In the genomic region with DNA sequence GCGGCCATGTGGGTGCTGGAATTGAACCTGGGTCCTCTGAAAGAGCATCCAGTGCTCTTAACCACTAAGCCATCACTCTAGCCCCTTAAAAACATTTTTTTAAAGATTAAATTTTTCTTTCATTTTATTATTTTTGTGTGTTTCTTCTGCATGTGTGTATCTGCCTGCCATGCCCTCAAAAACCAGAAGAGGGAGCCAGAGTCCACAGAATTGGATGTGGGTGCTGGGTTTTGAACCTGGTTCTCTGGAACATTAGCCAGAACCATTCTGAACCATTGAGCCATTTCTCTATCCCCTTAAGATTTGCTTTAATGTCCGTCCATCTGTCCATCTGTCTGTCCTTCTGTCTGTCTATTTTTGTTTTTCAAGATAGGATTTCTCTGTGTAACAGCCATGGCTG, we compare ENCODE assay signal across 9 mouse cellular contexts. TPM values are rescaled to one million over a fixed set of nuclear protein-coding genes. Genes with fewer than 3 reads are reported as not detected.
DNase-seq lines count a peak whose midpoint lies in the region; ATAC-seq and TF ChIP-seq lines count a peak whose summit lies in the region.
"Had no signal": no experiment of that assay in that cellular context is flagged by ENCODE, and none has a peak within 500 bp of the region (broad histone marks: within the 10 kb centered on the region; RNA-seq: fewer than 3 reads in every experiment).

No protein-coding gene starts in this region.

- no peak for TF ChIP-seq POLR2A in cerebellum, adult 2 months (IDR thresholded peaks at IDR 0.05; ENCODE audit: borderline replicate concordance, insufficient read depth, low read length)

- no peak overlapping the region for H3K9ac ChIP-seq in neural tube, embryonic 11.5 days (ENCODE audit: low read length)
- H3K9ac ChIP-seq: hindbrain, embryonic 15.5 days had no signal

- H3K27ac ChIP-seq in cerebellum, adult 2 months (ENCODE audit: insufficient read depth, low read length): no peak overlapping the region
- no peak overlapping the region for H3K27ac ChIP-seq in layer of hippocampus, adult 2 months
- no peak overlapping the region for H3K27ac ChIP-seq in neural tube, embryonic 11.5 days (ENCODE audit: low read depth, low read length)
- H3K27ac ChIP-seq: hindbrain, embryonic 15.5 days had no signal

- H3K36me3 ChIP-seq in neural tube, embryonic 11.5 days (ENCODE audit: control insufficient read depth, insufficient read depth, low read length): 0 out of 2 replicates have a peak, but pooled peaks cover 2% of the 10 kb centered on the region

- no peaks in the 10 kb centered on the region for H3K9me3 ChIP-seq in neural tube, embryonic 11.5 days (ENCODE audit: control insufficient read depth, low read length)
- H3K9me3 ChIP-seq: hindbrain, embryonic 15.5 days had no signal

- DNase-seq in cerebellum, adult 2 months: peak in 1 of 2 experiments; percentile 44
- no peak for DNase-seq in cerebellum, adult 11 months
- DNase-seq in layer of hippocampus, adult 2 months (ENCODE audit: low spot score in 2 of 2): peak in 1 of 2 experiments; percentile 60
- no peak for DNase-seq in layer of hippocampus, postnatal 36 days
- peak; percentile 75 for DNase-seq in adipocyte (ENCODE audit: low spot score)
- DNase-seq in hindlimb bud, embryonic 11.5 days (ENCODE audit: extremely low spot score, low read depth, low spot score): peak; percentile 20
- peak; percentile 45 for DNase-seq in neural tube, embryonic 11.5 days (ENCODE audit: low spot score)
- DNase-seq in yolk sac, embryonic 10.5 days (ENCODE audit: low spot score): no peak

- H3K4me3 ChIP-seq in cerebellum, adult 2 months (replicated peaks; ENCODE audit: insufficient read depth, low read depth, low read length): no peak overlapping the region
- no peak overlapping the region for H3K4me3 ChIP-seq in layer of hippocampus, adult 2 months
- no peak overlapping the region for H3K4me3 ChIP-seq in neural tube, embryonic 11.5 days (ENCODE audit: low read depth, low read length)
- H3K4me3 ChIP-seq: hindbrain, embryonic 15.5 days had no signal

- 55% methylated on average over 2 of the region's 2 CpGs for WGBS in cerebellum, adult 2 months
- WGBS in neural tube, embryonic 11.5 days: 51% methylated on average over 2 of the region's 2 CpGs

- ATAC-seq in neural tube, embryonic 11.5 days (ENCODE audit: insufficient read depth, low FRiP score, low TSS enrichment): no peak

- H3K4me1 ChIP-seq in cerebellum, adult 2 months (ENCODE audit: control insufficient read depth, insufficient read depth, low read length): peaks cover 6% of the 10 kb centered on the region; the same call in 1 of the 2 replicates
- H3K4me1 ChIP-seq in neural tube, embryonic 11.5 days (ENCODE audit: control insufficient read depth, insufficient read depth, low read length): no peaks in the 10 kb centered on the region

- peak; percentile 73 for TF ChIP-seq CTCF in cerebellum, adult 2 months (IDR thresholded peaks at IDR 0.05; ENCODE audit: borderline replicate concordance, insufficient read depth, low read depth, low read length)
- peak; percentile 88 for TF ChIP-seq CTCF in layer of hippocampus, adult 2 months (conservative IDR thresholded peaks at IDR 0.05)

- H3K4me2 ChIP-seq in neural tube, embryonic 11.5 days (ENCODE audit: low read depth): no peak overlapping the region
- H3K4me2 ChIP-seq: hindbrain, embryonic 15.5 days had no signal

- H3K27me3 ChIP-seq in cerebellum, adult 2 months (ENCODE audit: control insufficient read depth, insufficient read depth, low read length): no peaks in the 10 kb centered on the region
- no peaks in the 10 kb centered on the region for H3K27me3 ChIP-seq in neural tube, embryonic 11.5 days (ENCODE audit: control insufficient read depth, insufficient read depth, low read length)
- H3K27me3 ChIP-seq: hindbrain, embryonic 15.5 days had no signal

RNA-seq across cellular contexts. Expression of a gene that starts 11.6 kb away (rescaled TPM):
- 17.5 and 20.1 TPM in 2 replicates for polyA plus RNA-seq in cerebellum, adult 2 months (2012; rRNA removed)
- total RNA-seq in layer of hippocampus, adult 2 months (2021): 10 to 100 TPM; 10.9 to 11.8 TPM
- 10 to 100 TPM; 10.2 to 15.4 TPM for total RNA-seq in layer of hippocampus, postnatal 36 days (2021)
- 14.4 and 14.6 TPM in 2 replicates for polyA plus RNA-seq in neural tube, embryonic 11.5 days (2014; fragmentation: Nextera tagmentation; extraction: Ambion mirVana)

RNA-seq across cellular contexts. Expression of a gene that starts 17.4 kb away (rescaled TPM):
- polyA plus RNA-seq in cerebellum, adult 2 months (2012; rRNA removed): 0.47 and 0.48 TPM in 2 replicates
- not detected for total RNA-seq in layer of hippocampus, adult 2 months (2021)
- total RNA-seq in layer of hippocampus, postnatal 36 days (2021): under 1 TPM; 0.33 to 0.40 TPM
- not detected in 2 replicates for polyA plus RNA-seq in neural tube, embryonic 11.5 days (2014; fragmentation: Nextera tagmentation; extraction: Ambion mirVana)
- polyA plus RNA-seq: hindbrain, embryonic 15.5 days had no signal

RNA-seq across cellular contexts. Expression of a gene that starts 35.2 kb away (rescaled TPM):
- polyA plus RNA-seq in cerebellum, adult 2 months (2012; rRNA removed): 75.0 and 79.8 TPM in 2 replicates
- 10 to 100 TPM; 56.5 to 58.4 TPM for total RNA-seq in layer of hippocampus, adult 2 months (2021)
- total RNA-seq in layer of hippocampus, postnatal 36 days (2021): 10 to 100 TPM; 40.4 to 48.9 TPM
- 30.9 and 34.7 TPM in 2 replicates for polyA plus RNA-seq in neural tube, embryonic 11.5 days (2014; fragmentation: Nextera tagmentation; extraction: Ambion mirVana)

RNA-seq across cellular contexts. Expression of a gene that starts 49.8 kb away (rescaled TPM):
- 11.3 and 14.1 TPM in 2 replicates for polyA plus RNA-seq in cerebellum, adult 2 months (2012; rRNA removed)
- total RNA-seq in layer of hippocampus, adult 2 months (2021): 1 to 10 TPM; 3.8 to 4.6 TPM
- total RNA-seq in layer of hippocampus, postnatal 36 days (2021): 1 to 10 TPM; 2.8 to 5.0 TPM
- 0.69 and 1.2 TPM in 2 replicates for polyA plus RNA-seq in neural tube, embryonic 11.5 days (2014; fragmentation: Nextera tagmentation; extraction: Ambion mirVana)

RNA-seq across cellular contexts. Expression of a gene that starts 56.3 kb away (rescaled TPM):
- polyA plus RNA-seq in cerebellum, adult 2 months (2012; rRNA removed): 39.9 and 40.4 TPM in 2 replicates
- 10 to 100 TPM; 12.9 to 15.4 TPM for total RNA-seq in layer of hippocampus, adult 2 months (2021)
- 10 to 100 TPM; 15.6 to 17.2 TPM for total RNA-seq in layer of hippocampus, postnatal 36 days (2021)
- polyA plus RNA-seq in neural tube, embryonic 11.5 days (2014; fragmentation: Nextera tagmentation; extraction: Ambion mirVana): 6.9 and 7.8 TPM in 2 replicates

Comparison
In these comparisons a context has a peak if more than half of its experiments do, and no peak if none do; other contexts are left out.
1. DNase-seq: peak in adipocyte (single experiment), hindlimb bud, embryonic 11.5 days (single experiment) and neural tube, embryonic 11.5 days (single experiment); none in cerebellum, adult 11 months (single experiment), layer of hippocampus, postnatal 36 days (0 of 2) and yolk sac, embryonic 10.5 days (single experiment).